In the genomic region with DNA sequence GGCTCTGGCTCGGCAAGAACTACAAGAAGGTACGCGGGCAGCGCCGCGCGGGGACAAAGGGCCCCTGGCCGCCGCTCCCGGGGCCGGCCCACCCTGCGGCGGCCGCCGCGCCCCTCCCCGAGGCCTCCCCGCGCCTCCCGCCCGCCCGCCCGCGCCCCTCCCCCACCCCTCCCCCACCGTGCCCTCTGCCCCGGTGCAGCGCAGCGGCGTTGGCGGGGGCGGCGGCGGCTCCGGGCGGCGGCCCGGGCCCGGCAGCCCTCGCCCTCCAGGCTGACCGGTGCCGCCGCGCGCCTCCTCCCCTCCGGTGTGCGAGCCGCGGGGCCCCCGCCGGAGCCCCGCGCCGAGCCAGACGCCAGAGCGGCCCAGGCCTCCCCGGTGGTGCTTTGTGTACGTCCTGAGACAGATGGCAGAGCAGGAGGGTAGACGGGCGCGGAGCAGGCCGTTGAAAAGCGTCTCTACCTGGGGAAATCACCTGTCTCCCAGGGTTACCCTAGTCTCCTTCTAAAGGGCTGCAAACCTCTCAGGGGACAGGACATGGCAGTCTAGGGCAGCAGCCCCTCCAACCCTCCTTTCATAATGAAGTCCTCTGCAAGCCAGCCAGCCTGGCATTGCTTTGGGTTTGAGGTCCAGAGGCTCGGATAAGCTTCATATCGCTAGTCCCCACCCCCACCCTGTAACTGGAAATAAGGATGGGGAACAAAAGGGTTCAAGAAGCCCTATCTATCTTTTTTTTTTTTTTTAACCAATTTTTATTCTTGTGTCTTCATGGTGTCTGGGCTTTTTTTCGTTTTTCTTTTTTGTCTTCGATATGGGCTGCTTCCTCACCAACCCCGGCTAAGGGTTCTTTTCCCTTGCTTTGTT, we compare ENCODE assay signal across 8 mouse cellular contexts. TPM values are rescaled to one million over a fixed set of nuclear protein-coding genes. Genes with fewer than 3 reads are reported as not detected.
A peak's percentile ranks its signal among the peaks of the same experiment; 100 is the strongest.
DNase-seq lines count a peak whose midpoint lies in the region; ATAC-seq and TF ChIP-seq lines count a peak whose summit lies in the region.

No protein-coding gene starts in this region.

- H3K9ac ChIP-seq in intestine, embryonic 16.5 days (ENCODE audit: low read depth, low read length), result peak overlapping the region; percentile 92
- H3K9ac ChIP-seq in liver, postnatal 0 days (replicated peaks), result peak overlapping the region; percentile 93
- H3K9ac ChIP-seq in neural tube, embryonic 15.5 days (replicated peaks), result peak overlapping the region; percentile 94

- H3K27ac ChIP-seq in intestine, embryonic 16.5 days (ENCODE audit: low read length), result peak overlapping the region; percentile 98
- peak overlapping the region; percentile 96 for H3K27ac ChIP-seq in liver, postnatal 0 days (ENCODE audit: low read depth)
- peak overlapping the region; percentile 96 for H3K27ac ChIP-seq in neural tube, embryonic 15.5 days (replicated peaks)

- peak overlapping the region; percentile 72 for H3K4me2 ChIP-seq in intestine, embryonic 16.5 days (ENCODE audit: low read depth, low read length)
- peak overlapping the region; percentile 89 for H3K4me2 ChIP-seq in liver, postnatal 0 days (ENCODE audit: low read depth, low read length)
- H3K4me2 ChIP-seq in neural tube, embryonic 15.5 days, result peak overlapping the region; percentile 83

- under 1% methylated on average over 21 of the region's 67 CpGs for WGBS in intestine, embryonic 16.5 days
- WGBS in liver, postnatal 0 days (ENCODE audit: insufficient replicate concordance), result 3% methylated on average over 16 of the region's 67 CpGs
- WGBS in neural tube, embryonic 15.5 days, result 0% methylated on average over 38 of the region's 67 CpGs

- peaks cover 18% of the 10 kb centered on the region for H3K36me3 ChIP-seq in intestine, embryonic 16.5 days (ENCODE audit: control insufficient read depth, insufficient read depth, low read length)
- H3K36me3 ChIP-seq in liver, postnatal 0 days (replicated peaks; ENCODE audit: insufficient read depth, low read length), result peaks cover 28% of the 10 kb centered on the region
- H3K36me3 ChIP-seq in neural tube, embryonic 15.5 days, result peaks cover 33% of the 10 kb centered on the region

- DNase-seq in right cerebral cortex, adult 18-20 months, result peak; percentile 35
- no peak for DNase-seq in right cerebral cortex, postnatal 36 days (ENCODE audit: low spot score in 2 of 2)
- peak; percentile 75 for DNase-seq in cerebellum, adult 9-11 months
- no peak for DNase-seq in liver, postnatal 0 days
- peak; percentile 63 for DNase-seq in thymus, postnatal 14 days

- peaks cover 12% of the 10 kb centered on the region; the same call in 1 of the 2 replicates for H3K4me1 ChIP-seq in intestine, embryonic 16.5 days (ENCODE audit: control insufficient read depth, insufficient read depth, low read length)
- H3K4me1 ChIP-seq in liver, postnatal 0 days (ENCODE audit: insufficient read depth), result peaks cover 10% of the 10 kb centered on the region; the same call in 1 of the 2 replicates
- peaks cover 24% of the 10 kb centered on the region for H3K4me1 ChIP-seq in neural tube, embryonic 15.5 days

- no peak for TF ChIP-seq CTCF in liver, postnatal 0 days (IDR thresholded peaks at IDR 0.05; ENCODE audit: low read depth)

- peak; percentile 24; the same call in 1 of the 2 replicates for ATAC-seq in frontal cortex, adult (ENCODE audit: low TSS enrichment)
- ATAC-seq in intestine, embryonic 16.5 days, result peak; percentile 75
- peak; percentile 71 for ATAC-seq in liver, postnatal 0 days
- peak; percentile 50 for ATAC-seq in neural tube, embryonic 15.5 days (ENCODE audit: low FRiP score)

- H3K27me3 ChIP-seq in intestine, embryonic 16.5 days (replicated peaks; ENCODE audit: control insufficient read depth, insufficient read depth, low read length), result no peaks in the 10 kb centered on the region
- H3K27me3 ChIP-seq in liver, postnatal 0 days (ENCODE audit: insufficient read depth, low read length), result no peaks in the 10 kb centered on the region
- H3K27me3 ChIP-seq in neural tube, embryonic 15.5 days (replicated peaks), result no peaks in the 10 kb centered on the region

- H3K4me3 ChIP-seq in intestine, embryonic 16.5 days (ENCODE audit: low read length), result peak overlapping the region; percentile 92
- H3K4me3 ChIP-seq in liver, postnatal 0 days (ENCODE audit: low read depth, low read length), result peak overlapping the region; percentile 86
- H3K4me3 ChIP-seq in neural tube, embryonic 15.5 days (replicated peaks), result peak overlapping the region; percentile 70

- no peak for TF ChIP-seq EP300 in liver, postnatal 0 days (IDR thresholded peaks at IDR 0.05; ENCODE audit: low read depth)

- H3K9me3 ChIP-seq in intestine, embryonic 16.5 days (ENCODE audit: control insufficient read depth, low read length), result no peaks in the 10 kb centered on the region
- no peaks in the 10 kb centered on the region for H3K9me3 ChIP-seq in liver, postnatal 0 days (ENCODE audit: low read length)
- H3K9me3 ChIP-seq in neural tube, embryonic 15.5 days (replicated peaks), result no peaks in the 10 kb centered on the region

RNA-seq across cellular contexts. Expression of gene Smarcc2, which starts 0.6 kb away (rescaled TPM):
- polyA plus RNA-seq in intestine, embryonic 16.5 days (2015; fragmentation: Nextera tagmentation; extraction: Ambion mirVana), result 46.6 and 51.1 TPM in 2 replicates
- 13.4 and 14.7 TPM in 2 replicates for polyA plus RNA-seq in liver, postnatal 0 days (2015; fragmentation: Nextera tagmentation; extraction: Ambion mirVana)
- 138 and 149 TPM in 2 replicates for polyA plus RNA-seq in neural tube, embryonic 15.5 days (2015; fragmentation: Nextera tagmentation; extraction: Ambion mirVana)

RNA-seq across cellular contexts. Expression of gene Myl6, which starts 34.3 kb away (rescaled TPM):
- polyA plus RNA-seq in intestine, embryonic 16.5 days (2015; fragmentation: Nextera tagmentation; extraction: Ambion mirVana), result 1,841 and 1,876 TPM in 2 replicates
- 437 and 442 TPM in 2 replicates for polyA plus RNA-seq in liver, postnatal 0 days (2015; fragmentation: Nextera tagmentation; extraction: Ambion mirVana)
- 999 and 1,090 TPM in 2 replicates for polyA plus RNA-seq in neural tube, embryonic 15.5 days (2015; fragmentation: Nextera tagmentation; extraction: Ambion mirVana)

RNA-seq across cellular contexts. Expression of gene Myl6b, which starts 38.8 kb away (rescaled TPM):
- polyA plus RNA-seq in intestine, embryonic 16.5 days (2015; fragmentation: Nextera tagmentation; extraction: Ambion mirVana), result 2.8 TPM in 2 replicates
- 1.5 and 1.7 TPM in 2 replicates for polyA plus RNA-seq in liver, postnatal 0 days (2015; fragmentation: Nextera tagmentation; extraction: Ambion mirVana)
- polyA plus RNA-seq in neural tube, embryonic 15.5 days (2015; fragmentation: Nextera tagmentation; extraction: Ambion mirVana), result 7.0 and 7.7 TPM in 2 replicates

RNA-seq across cellular contexts. Expression of gene Rnf41, which starts 48.2 kb away (rescaled TPM):
- polyA plus RNA-seq in intestine, embryonic 16.5 days (2015; fragmentation: Nextera tagmentation; extraction: Ambion mirVana), result 43.2 and 43.3 TPM in 2 replicates
- polyA plus RNA-seq in liver, postnatal 0 days (2015; fragmentation: Nextera tagmentation; extraction: Ambion mirVana), result 7.2 and 7.3 TPM in 2 replicates
- 78.3 and 80.5 TPM in 2 replicates for polyA plus RNA-seq in neural tube, embryonic 15.5 days (2015; fragmentation: Nextera tagmentation; extraction: Ambion mirVana)

RNA-seq across cellular contexts. Expression of gene Nabp2, which starts 48.3 kb away (rescaled TPM):
- polyA plus RNA-seq in intestine, embryonic 16.5 days (2015; fragmentation: Nextera tagmentation; extraction: Ambion mirVana), result 104 TPM in 2 replicates
- 33.7 and 33.8 TPM in 2 replicates for polyA plus RNA-seq in liver, postnatal 0 days (2015; fragmentation: Nextera tagmentation; extraction: Ambion mirVana)
- 128 and 133 TPM in 2 replicates for polyA plus RNA-seq in neural tube, embryonic 15.5 days (2015; fragmentation: Nextera tagmentation; extraction: Ambion mirVana)

Comparison
In these comparisons a context has a peak if more than half of its experiments do, and no peak if none do; other contexts are left out.
1. DNase-seq: peak in right cerebral cortex, adult 18-20 months (single experiment), cerebellum, adult 9-11 months (single experiment) and thymus, postnatal 14 days (single experiment); none in right cerebral cortex, postnatal 36 days (0 of 2) and liver, postnatal 0 days (single experiment).
2. ATAC-seq: peak in every context shown above with its lines; median percentile 75 in intestine, embryonic 16.5 days; 71 in liver, postnatal 0 days; 50 in neural tube, embryonic 15.5 days; 24 in frontal cortex, adult.
3. Peak in every context shown above with its lines, with median percentiles within 50 percentile points of each other: H3K27ac ChIP-seq, H3K4me2 ChIP-seq, H3K4me3 ChIP-seq and H3K9ac ChIP-seq.